Mouse (Mus musculus) liver, embryonic 14.5 days (tissue): Measurements from ENCODE around the gene E130308A19Rik.

Experiments
- CTCF ChIP-seq: IDR thresholded peaks from 2 replicates; pipeline ENCODE4 v1.5.1; 2016; ENCODE audit warnings: antibody characterized with exemption, low read depth, control low read depth
- EP300 ChIP-seq: IDR thresholded peaks from 2 replicates; pipeline ENCODE4 v1.6.1; 2016; ENCODE audit warnings: antibody characterized with exemption, low read depth

DNA sequence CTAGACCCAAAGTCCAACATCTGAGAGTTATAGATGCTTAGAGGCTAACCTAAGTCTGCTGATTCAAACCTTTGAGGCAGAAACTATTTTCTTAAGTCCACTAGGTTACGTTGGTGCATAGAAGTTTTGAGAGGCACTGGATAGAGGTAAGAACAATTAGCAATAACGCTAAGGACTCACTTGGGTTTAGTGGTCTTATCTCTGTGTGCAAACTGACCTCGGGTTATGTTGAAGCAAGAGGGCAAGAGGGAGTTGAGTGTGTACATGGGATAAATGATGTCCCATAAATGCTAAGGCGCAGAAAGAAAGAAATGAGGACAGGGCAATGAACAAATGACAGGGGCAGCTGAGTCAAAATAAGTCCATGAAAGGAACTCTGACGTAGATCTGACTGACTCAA is 23.1 kb downstream of the E130308A19Rik start:
- TF ChIP-seq CTCF (no peak), EP300 (no peak)
